Mouse (Mus musculus) forebrain, postnatal 0 days (tissue): ENCODE measurements around the gene Ifna6. TPM values are rescaled to one million over a fixed set of nuclear protein-coding genes. Genes with fewer than 3 reads are reported as not detected.
A peak's percentile ranks its signal among the peaks of the same experiment; 100 is the strongest.
"Not testable (repeated sequence)": the region's sequence is repeated elsewhere in the genome, so short reads cannot be mapped to it uniquely, and the experiment has no call there.

Experiments
- ATAC-seq: fragments of 200-750 bp; cut with Nextera tagmentation; 2 replicates; pipeline ENCODE4 v1.8.0; 2017; ENCODE audit warnings: mild to moderate bottlenecking, moderate library complexity
- DNase-seq: peaks from one replicate; pipeline ENCODE4 v3.0.0-alpha.2; 2015
- H3K27ac ChIP-seq: fragments of 300-500 bp; sonication (generic); 2 replicates; pipeline ENCODE4 v1.5.1; 2014; ENCODE audit warnings: low read depth, mild to moderate bottlenecking, antibody characterized with exemption, low read length, moderate library complexity, mixed read lengths
- H3K27me3 ChIP-seq: fragments of 300-500 bp; sonication (generic); 2 replicates; pipeline ENCODE4 v1.6.1; 2014; ENCODE audit warnings: mild to moderate bottlenecking, low read length, mixed read lengths; ENCODE audit not compliant: insufficient read depth
- H3K36me3 ChIP-seq: fragments of 300-500 bp; sonication (generic); 2 replicates; pipeline ENCODE4 v1.6.1; 2014; ENCODE audit warnings: mild to moderate bottlenecking, moderate library complexity; ENCODE audit not compliant: insufficient read depth
- H3K4me1 ChIP-seq: fragments of 300-500 bp; sonication (generic); 2 replicates; pipeline ENCODE4 v1.6.1; 2014; ENCODE audit warnings: antibody characterized with exemption; ENCODE audit not compliant: insufficient read depth
- H3K4me2 ChIP-seq: fragments of 300-500 bp; sonication (generic); 2 replicates; pipeline ENCODE4 v1.6.1; 2014; ENCODE audit warnings: low read depth, mild to moderate bottlenecking, moderate library complexity
- H3K4me3 ChIP-seq: fragments of 300-500 bp; sonication (generic); 2 replicates; pipeline ENCODE4 v1.5.1; 2014; ENCODE audit warnings: low read depth, low read length, mixed read lengths
- H3K9ac ChIP-seq: fragments of 300-500 bp; sonication (generic); 2 replicates; pipeline ENCODE4 v1.6.1; 2014; ENCODE audit warnings: mild to moderate bottlenecking
- H3K9me3 ChIP-seq: fragments of 300-500 bp; sonication (generic); 2 replicates; pipeline ENCODE4 v1.6.1; 2016; ENCODE audit warnings: low read length
- CTCF ChIP-seq: sonication (generic); IDR thresholded peaks from 2 replicates; pipeline ENCODE4 v1.5.1; 2016; ENCODE audit warnings: antibody characterized with exemption, control low read depth, low read depth
- WGBS: fragments of 180-500 bp; shearing (Covaris S2); extraction: QIAGEN DNeasy Blood & Tissue Kit; methylation state at CpG from one replicate; pipeline ENCODE4 v1.1.7; 2014; 5-methylcytosine and 5-hydroxymethylcytosine counted together
- polyA plus RNA-seq: library from polyadenylated mRNA; unstranded; fragments of >200 nt; fragmentation: Nextera tagmentation; extraction: Ambion mirVana; gene quantifications from 2 replicates; pipeline ENCODE4 v1.2.1, GENCODE M21; 2015
- total RNA-seq: library from RNA; depleted of rRNA; stranded (reverse); fragments of >200 nt; gene quantifications from 2 replicates; pipeline ENCODE4 v1.2.3, GENCODE M21; 2014

Gene Ifna6
- total and polyA plus RNA-seq, 2 experiments from 2014 or later, result not detected

GRCm38 (mm10) chr4:88819659-88820058 is 7.6 kb upstream of the Ifna6 start, which contains the start of gene Ifna11:
Gene Ifna11 (plus strand): TSS chr4:88819959.
- H3K4me3 ChIP-seq, result no peak within 1 kb of the TSS
- no peak within 1 kb of the TSS for H3K4me2 ChIP-seq

GRCm38 (mm10) chr4:88822995-88823394 is 4.2 kb upstream of the Ifna6 start:
- WGBS, result 26% methylated on average over 4 of the region's 4 CpGs

More at GRCm38 (mm10) chr4:88819659-88820058, 7.6 kb upstream of the Ifna6 start, which contains the start of gene Ifna11:
- 92% methylated on average over 1 of the region's 1 CpGs for WGBS
- no peak for DNase-seq
- no peaks in the 10 kb centered on the region for H3K4me1 ChIP-seq
- no peaks in the 10 kb centered on the region for H3K9me3 ChIP-seq
- H3K27me3 ChIP-seq, result no peaks in the 10 kb centered on the region
- ATAC-seq, result no peak
- no peak within 1 kb of the TSS for H3K27ac ChIP-seq
- no peaks in the 10 kb centered on the region for H3K36me3 ChIP-seq
- no peak within 1 kb of the TSS for H3K9ac ChIP-seq
- TF ChIP-seq CTCF, result no peak

GRCm38 (mm10) chr4:88830523-88830922 is 3.3 kb downstream of the Ifna6 start:
- peak; percentile 66 for TF ChIP-seq CTCF
- WGBS, result 22% methylated on average over 4 of the region's 4 CpGs
- no peaks in the 10 kb centered on the region for H3K36me3 ChIP-seq

More at GRCm38 (mm10) chr4:88822995-88823394, 4.2 kb upstream of the Ifna6 start:
- Histone ChIP-seq H3K4me3 (no peak overlapping the region), H3K36me3 (no peaks in the 10 kb centered on the region), H3K9ac (no peak overlapping the region), H3K27ac (no peak overlapping the region), H3K27me3 (no peaks in the 10 kb centered on the region), H3K4me1 (no peaks in the 10 kb centered on the region), H3K9me3 (no peaks in the 10 kb centered on the region), H3K4me2 (no peak overlapping the region)
- no peak for ATAC-seq
- peak; percentile 69 for TF ChIP-seq CTCF
- DNase-seq, result peak; percentile 36

GRCm38 (mm10) chr4:88835225-88835624 is 8.0 kb downstream of the Ifna6 start, which contains the start of gene Ifna5:
Gene Ifna5 (plus strand): TSS chr4:88835525.
- not testable (repeated sequence) for H3K4me3 ChIP-seq, ATAC-seq, H3K4me2 ChIP-seq, H3K27ac ChIP-seq, H3K9ac ChIP-seq, DNase-seq, H3K9me3 ChIP-seq, H3K36me3 ChIP-seq, H3K4me1 ChIP-seq, H3K27me3 ChIP-seq
- WGBS, result 78% methylated on average over 1 of the region's 1 CpGs

More at GRCm38 (mm10) chr4:88830523-88830922, 3.3 kb downstream of the Ifna6 start:
- H3K4me2 ChIP-seq, result no peak overlapping the region
- H3K9me3 ChIP-seq, result no peaks in the 10 kb centered on the region
- no peak overlapping the region for H3K9ac ChIP-seq
- no peaks in the 10 kb centered on the region for H3K27me3 ChIP-seq
- peak; percentile 57 for DNase-seq
- no peak for ATAC-seq
- no peaks in the 10 kb centered on the region for H3K4me1 ChIP-seq
- H3K4me3 ChIP-seq, result no peak overlapping the region
- no peak overlapping the region for H3K27ac ChIP-seq

- Histone ChIP-seq H3K4me1 (no peaks in the 10 kb centered on the region), H3K27ac (no peak overlapping the region), H3K9me3 (no peaks in the 10 kb centered on the region), H3K4me3 (no peak overlapping the region), H3K27me3 (no peaks in the 10 kb centered on the region), H3K4me2 (no peak overlapping the region), H3K9ac (no peak overlapping the region), H3K36me3 (no peaks in the 10 kb centered on the region)
- ATAC-seq (no peak), DNase-seq (no peak)
- 41% methylated on average over 3 of the region's 3 CpGs for WGBS
- peak; percentile 58 for TF ChIP-seq CTCF
Observed at GRCm38 (mm10) chr4:88838828-88839227, 11.6 kb downstream of the Ifna6 start.

- no peaks in the 10 kb centered on the region for H3K4me1 ChIP-seq
- WGBS, result 65% methylated on average over 3 of the region's 3 CpGs
- no peak for TF ChIP-seq CTCF
Observed at GRCm38 (mm10) chr4:88840058-88840457, 12.8 kb downstream of the Ifna6 start.

GRCm38 (mm10) chr4:88841438-88841911 is 14.3 kb downstream of the Ifna6 start, which contains the start of gene Ifna4:
Gene Ifna4 (plus strand): TSS chr4:88841861.
- H3K9ac ChIP-seq, result no peak within 1 kb of the TSS
- H3K27me3 ChIP-seq, result no peaks in the 10 kb centered on the region
- no peak within 1 kb of the TSS for H3K27ac ChIP-seq
- TF ChIP-seq CTCF, result no peak
- no peak within 1 kb of the TSS for H3K4me2 ChIP-seq
- no peak within 1 kb of the TSS for H3K4me3 ChIP-seq
- no peaks in the 10 kb centered on the region for H3K36me3 ChIP-seq
- ATAC-seq, result no peak
- no peaks in the 10 kb centered on the region for H3K9me3 ChIP-seq
- DNase-seq, result no peak
- WGBS, result 37% methylated on average over 2 of the region's 2 CpGs
- H3K4me1 ChIP-seq, result no peaks in the 10 kb centered on the region

More at GRCm38 (mm10) chr4:88840058-88840457, 12.8 kb downstream of the Ifna6 start:
- Histone ChIP-seq H3K4me2 (no peak overlapping the region), H3K9ac (no peak overlapping the region), H3K27ac (no peak overlapping the region), H3K36me3 (no peaks in the 10 kb centered on the region), H3K9me3 (no peaks in the 10 kb centered on the region), H3K27me3 (no peaks in the 10 kb centered on the region), H3K4me3 (no peak overlapping the region)
- no peak for ATAC-seq
- DNase-seq, result no peak
